Mouse (Mus musculus): ENCODE data around the gene Neu2.

DNA sequence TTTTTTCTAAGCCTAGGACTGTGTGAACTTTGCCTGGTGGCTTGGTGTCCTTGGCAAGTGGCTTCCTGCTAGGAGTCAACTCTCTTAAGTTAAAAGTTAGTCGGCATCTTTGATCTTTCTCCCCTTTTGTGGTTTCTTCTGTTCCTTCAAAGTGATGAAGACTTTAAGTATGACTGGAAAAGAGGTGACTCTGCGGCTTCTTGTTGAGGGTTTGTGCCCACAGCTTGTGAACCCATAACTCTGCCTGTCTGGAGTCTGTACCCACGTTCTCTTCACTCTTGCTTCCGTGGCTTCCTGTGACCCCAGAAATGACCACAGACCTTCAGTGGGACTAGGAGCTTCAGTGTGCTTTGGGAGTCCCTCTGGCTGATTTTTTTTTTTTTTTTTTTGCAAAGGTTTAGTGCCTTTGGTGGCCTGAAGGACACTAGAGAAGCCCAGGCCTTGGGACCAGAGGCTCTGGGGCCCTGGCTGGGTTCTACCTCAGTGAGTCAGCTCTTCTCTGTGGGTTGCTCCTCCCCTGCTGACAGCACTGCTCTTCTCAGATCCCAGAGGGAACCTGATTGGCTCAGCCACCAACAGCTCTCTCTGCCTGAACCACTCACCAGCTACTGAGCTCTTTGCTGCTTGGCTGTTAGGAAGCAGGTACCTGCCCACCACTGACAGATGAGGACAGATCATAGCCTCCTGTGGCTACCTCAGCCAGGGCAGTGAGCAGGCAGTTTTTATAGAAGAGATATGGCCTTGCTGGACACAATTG, 127.6 kb downstream of the Neu2 start:
- TF ChIP-seq CTCF (IDR thresholded peaks at IDR 0.05; ENCODE audit: low read depth, low read length) (no peak), POLR2AphosphoS5 (IDR thresholded peaks at IDR 0.05; ENCODE audit: insufficient replicate concordance, low read depth, low read length) (no peak), GATA1 (IDR thresholded peaks at IDR 0.05; ENCODE audit: borderline replicate concordance, low read length) (no peak), TAL1 (conservative IDR thresholded peaks at IDR 0.05; ENCODE audit: low read depth, low read length) (no peak), GATA2 (IDR thresholded peaks at IDR 0.05; ENCODE audit: borderline replicate concordance, low read depth, low read length) (no peak)
